Mouse (Mus musculus) activated CD4-positive, CD25-positive, alpha-beta regulatory T cell, adult 9 weeks (primary cell): ENCODE data around the gene Gadl1. TPM values are rescaled to one million over a fixed set of nuclear protein-coding genes. Genes with fewer than 3 reads are reported as not detected.

ENCODE experiments used
- polyA plus RNA-seq: library from polyadenylated mRNA; unstranded; fragments of 100-300 nt; shearing (Covaris generic); gene quantifications from one replicate; pipeline ENCODE4 v1.2.1, GENCODE M21; 2017

Gadl1 gene
- not detected for polyA plus RNA-seq

GRCm38 (mm10) chr9:115909155-115909554 is at the start of gene Gadl1:
Gene Gadl1 (plus strand): TSS chr9:115909455.

